Mouse (Mus musculus): ENCODE data around the gene Sh3rf3.
A peak's percentile ranks its signal among the peaks of the same experiment; 100 is the strongest.

Sh3rf3 gene

GRCm38 (mm10) chr10:59106644-59107043 lies 293.5 kb downstream of the Sh3rf3 start:
- no peak for DNase-seq (ENCODE audit: low spot score)

- peak; percentile 69 for DNase-seq (ENCODE audit: low spot score)
Observed at GRCm38 (mm10) chr10:59109015-59109414, 295.9 kb downstream of the Sh3rf3 start.

DNA sequence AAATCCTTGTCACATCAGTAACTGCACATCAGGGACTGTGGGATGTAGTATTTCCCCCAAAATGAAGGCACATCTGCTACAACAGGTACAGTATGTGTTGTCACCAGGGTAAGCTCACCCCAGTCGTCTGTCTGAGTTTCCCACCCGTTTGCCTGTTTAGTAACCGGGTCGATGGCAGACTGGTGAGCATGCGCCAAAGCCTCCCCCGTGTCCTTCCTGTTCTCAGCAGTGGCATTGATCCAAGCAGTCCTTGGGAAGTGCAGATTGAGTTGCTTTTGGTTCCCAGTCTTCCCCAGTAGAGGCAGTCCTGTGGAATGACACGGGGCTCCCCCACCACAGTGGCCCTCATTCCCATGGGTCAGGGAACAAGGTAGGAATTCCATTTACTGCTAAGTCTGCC lies 297.2 kb downstream of the Sh3rf3 start:
- DNase-seq (ENCODE audit: low spot score) = no peak

DNA sequence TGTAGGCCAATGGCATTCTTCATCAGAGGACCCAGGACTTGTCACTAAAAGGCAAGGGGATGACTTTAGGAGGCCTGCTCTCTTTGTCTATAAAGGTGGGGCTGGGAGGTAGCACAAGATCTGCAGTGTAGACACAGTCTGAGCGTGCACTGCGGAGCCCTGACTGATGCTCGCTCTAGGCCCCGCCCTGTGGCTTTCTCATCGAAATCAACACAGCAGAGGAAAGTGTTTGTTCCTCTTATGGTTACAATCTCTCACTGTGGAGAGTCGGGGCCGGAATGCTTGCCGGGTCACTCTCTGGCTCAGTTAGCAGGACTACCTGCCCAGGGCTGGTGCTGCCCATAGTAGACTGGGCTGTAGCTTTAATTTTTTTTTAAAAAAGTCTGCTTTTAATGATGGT lies 299.6 kb downstream of the Sh3rf3 start:
- DNase-seq (ENCODE audit: low spot score) = no peak

DNA sequence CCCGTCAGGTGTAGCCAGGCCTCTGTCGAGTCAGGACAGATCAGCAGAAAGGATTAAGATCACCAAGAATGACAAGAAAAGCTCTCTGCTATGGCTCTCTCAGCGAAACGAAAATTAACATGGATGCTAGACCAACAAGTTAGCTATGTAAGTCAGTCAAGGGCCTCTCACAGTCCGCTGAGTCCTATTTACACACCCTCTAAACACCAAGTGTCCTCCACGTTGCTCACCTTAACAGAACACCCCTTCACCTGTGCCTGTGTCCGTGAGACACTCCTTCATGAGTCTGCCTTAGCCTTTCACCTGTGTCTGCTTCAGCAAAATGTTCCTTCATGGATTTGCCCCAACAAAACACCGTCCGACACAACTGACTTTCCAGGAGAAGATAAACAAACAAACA lies 300.2 kb downstream of the Sh3rf3 start:
- no peak for DNase-seq (ENCODE audit: low spot score)

- DNase-seq (ENCODE audit: low spot score) = no peak
Observed at GRCm38 (mm10) chr10:59114535-59115291, 301.6 kb downstream of the Sh3rf3 start.

DNA sequence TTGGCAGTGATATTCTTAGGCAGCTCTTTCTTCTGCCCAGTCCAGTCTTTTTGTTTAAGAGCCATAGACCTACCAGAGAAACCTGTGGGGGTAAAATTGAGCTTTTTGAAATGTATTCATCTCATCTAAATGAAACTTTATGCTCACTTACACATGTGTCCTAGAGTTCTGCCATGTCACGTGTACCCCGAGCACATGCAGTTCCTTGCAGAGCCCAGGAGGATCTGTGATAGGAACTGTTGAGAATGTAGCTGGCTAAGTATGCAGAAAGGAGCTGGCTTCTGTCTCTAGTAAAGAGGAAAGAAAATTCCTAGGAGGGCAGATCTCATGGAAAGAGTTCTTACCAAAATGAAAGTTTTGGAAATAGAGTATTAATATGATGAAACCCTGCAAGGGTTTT lies 302.5 kb downstream of the Sh3rf3 start:
- DNase-seq (ENCODE audit: low spot score) = no peak

- no peak for DNase-seq (ENCODE audit: low spot score)
Observed at GRCm38 (mm10) chr10:59116331-59116730, 303.2 kb downstream of the Sh3rf3 start.

DNA sequence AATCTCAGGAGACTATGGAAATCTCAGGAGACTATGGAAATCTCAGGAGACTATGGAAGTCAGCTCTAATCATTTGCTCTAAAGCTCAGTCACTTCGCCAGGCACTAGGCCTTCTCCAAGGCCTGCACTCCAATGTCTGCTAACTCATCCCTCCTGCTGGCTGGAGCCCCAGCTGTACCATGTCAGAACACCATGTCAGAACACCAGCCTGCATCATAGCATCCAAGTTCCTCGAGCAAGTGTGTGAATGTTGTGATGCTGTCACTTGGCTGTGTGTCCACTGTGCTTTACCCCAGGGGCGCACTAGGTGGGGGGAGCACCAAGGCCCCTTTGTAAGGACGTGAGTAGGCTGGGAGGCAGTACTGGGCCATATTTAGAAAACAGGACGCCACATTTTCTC lies 304.4 kb downstream of the Sh3rf3 start:
- DNase-seq (ENCODE audit: low spot score) = no peak

DNA sequence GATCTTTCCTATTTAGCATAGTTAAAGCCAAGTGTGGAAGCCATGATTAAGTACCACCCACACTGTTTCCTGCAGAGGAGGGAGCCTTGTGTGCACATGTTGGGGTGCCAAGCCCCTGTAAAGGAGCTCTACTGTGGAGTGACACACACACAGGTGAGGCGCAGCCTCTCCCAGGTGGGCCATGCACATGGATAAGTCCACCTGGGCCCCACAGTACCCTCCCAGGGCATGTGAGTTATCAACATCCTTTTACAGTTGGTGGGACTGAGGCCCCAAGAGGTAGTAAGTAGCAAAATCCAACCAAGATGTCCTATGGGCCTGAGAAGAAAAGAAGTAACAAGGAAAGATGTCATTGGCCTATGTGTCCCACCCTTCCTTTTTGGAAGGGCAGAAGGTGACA lies 305.8 kb downstream of the Sh3rf3 start:
- DNase-seq (ENCODE audit: low spot score) = no peak

GRCm38 (mm10) chr10:59119811-59120210 lies 306.7 kb downstream of the Sh3rf3 start:
- DNase-seq (ENCODE audit: low spot score) = no peak

DNA sequence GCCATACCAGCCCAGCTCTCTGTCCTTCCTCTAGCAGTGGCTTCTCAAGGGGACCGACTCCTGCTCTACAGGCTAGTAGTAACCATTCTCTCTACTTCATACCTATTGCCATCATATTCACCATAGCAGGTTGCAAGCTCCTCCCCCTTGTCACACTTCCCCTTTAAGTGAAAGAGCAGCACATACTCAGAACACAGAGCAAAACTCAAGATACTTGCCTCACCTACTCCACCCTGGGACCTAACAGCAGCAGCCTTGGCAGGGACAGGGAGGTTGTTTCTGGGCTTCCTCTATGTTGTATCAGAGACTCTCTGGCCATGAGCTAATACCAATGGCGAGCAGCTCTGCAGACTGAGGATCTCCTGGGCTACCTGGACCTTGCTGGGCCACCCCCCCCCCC lies 312.3 kb downstream of the Sh3rf3 start:
- no peak for DNase-seq (ENCODE audit: low spot score)

DNA sequence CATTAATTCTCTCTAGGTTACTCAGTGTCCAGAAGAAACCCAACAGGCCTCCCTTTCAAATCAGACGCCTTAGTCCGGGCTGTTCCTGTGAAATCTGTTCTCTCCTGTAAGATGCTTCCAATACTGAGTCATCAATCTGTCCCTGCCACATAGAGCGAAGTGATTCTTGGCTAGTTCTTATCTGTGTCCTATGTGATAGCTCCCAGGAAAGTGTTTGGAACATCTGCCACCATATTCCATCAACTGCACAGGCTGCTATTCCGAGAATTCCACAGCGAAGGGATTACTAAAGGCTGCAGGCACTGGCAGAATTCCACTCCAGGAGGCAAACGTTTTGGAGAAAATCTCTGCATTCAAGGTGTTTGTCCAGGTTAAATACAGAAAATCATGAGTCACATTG lies 314.5 kb downstream of the Sh3rf3 start:
- DNase-seq (ENCODE audit: low spot score) = no peak

DNA sequence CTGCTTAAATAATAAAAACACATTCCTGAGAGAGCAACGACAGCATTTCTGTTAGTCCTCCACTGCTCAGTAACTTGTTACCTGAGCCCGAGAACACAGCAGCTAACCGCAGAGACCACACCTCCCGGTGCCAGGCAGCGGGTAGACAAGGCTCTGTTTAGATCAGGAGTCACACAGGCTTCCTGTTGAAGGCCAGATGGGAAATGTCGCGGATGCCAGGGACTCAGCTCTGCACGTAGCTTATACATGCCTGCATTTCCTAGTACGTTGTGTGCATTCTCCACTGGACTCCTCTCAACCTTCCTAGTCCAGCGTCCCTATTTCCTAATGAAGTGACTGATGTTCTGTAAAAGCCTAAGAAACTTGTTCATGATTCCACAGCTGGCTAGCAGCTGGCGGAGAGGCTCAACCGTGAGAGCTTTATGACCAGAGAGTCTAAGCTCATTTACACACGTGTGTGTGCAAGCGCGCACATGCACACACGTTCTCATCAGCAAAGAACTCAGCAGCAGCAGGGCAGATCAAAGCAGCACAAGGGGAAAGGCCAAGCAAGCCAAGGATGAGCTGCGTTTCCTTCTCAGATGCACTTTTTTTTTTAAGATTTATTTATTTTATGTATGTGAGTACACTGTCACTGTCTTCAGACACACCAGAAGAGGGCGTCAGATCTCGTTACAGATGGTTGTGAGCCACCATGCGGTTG lies 318.9 kb downstream of the Sh3rf3 start:
- DNase-seq (ENCODE audit: low spot score) = no peak

DNA sequence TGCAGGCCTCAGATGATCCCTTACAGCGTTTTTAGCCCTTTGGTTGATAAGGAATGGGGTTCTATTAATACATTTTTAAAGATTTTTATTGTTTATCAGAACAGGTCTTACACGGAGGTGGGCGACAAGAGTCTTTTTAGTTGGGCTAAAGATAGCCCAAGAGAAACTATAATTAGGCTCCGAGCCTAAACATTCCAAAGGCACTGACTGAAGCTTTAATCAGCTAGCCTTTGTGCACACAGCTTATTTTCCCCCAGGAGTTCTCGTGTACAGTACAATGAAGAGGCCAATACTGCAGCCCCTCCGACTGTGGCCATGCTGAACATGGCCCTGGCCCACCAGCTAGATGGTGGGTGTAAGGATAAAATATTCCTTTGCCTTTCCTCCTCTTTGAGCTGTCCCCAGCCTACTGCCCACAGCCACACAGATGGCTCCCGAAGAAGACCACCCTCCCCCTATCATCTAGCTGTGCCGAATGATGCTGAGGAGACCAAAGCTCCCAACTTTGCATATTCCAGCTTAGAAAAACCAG lies 320.4 kb downstream of the Sh3rf3 start:
- no peak for DNase-seq (ENCODE audit: low spot score)

- peak; percentile 33 for DNase-seq (ENCODE audit: low spot score)
Observed at GRCm38 (mm10) chr10:59149956-59150383, 336.8 kb downstream of the Sh3rf3 start.

- DNase-seq (ENCODE audit: low spot score) = no peak
Observed at GRCm38 (mm10) chr10:59150938-59151657, 337.9 kb downstream of the Sh3rf3 start.

GRCm38 (mm10) chr10:59152544-59153081 lies 339.5 kb downstream of the Sh3rf3 start:
- DNase-seq (ENCODE audit: low spot score) = no peak

DNA sequence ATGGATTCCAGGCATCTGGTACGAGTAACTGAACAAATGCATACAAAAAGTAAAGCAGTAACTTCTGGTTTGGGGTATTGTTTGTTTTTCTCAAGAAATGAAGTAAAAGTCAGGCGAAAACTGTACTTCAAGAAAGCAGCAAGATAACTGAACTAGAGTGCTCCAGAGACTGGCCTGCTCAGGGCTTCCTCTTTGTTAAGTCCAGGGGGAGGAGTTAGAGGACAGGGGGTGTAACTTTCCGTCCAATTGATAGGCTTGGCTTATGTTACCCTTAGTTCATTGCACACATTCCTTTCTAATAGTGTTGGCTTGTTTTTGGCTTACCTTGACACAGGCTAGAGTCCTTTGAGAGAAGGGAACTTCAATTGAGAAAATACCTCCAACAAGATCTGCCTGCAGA lies 345.5 kb downstream of the Sh3rf3 start:
- DNase-seq (ENCODE audit: low spot score) = no peak

DNA sequence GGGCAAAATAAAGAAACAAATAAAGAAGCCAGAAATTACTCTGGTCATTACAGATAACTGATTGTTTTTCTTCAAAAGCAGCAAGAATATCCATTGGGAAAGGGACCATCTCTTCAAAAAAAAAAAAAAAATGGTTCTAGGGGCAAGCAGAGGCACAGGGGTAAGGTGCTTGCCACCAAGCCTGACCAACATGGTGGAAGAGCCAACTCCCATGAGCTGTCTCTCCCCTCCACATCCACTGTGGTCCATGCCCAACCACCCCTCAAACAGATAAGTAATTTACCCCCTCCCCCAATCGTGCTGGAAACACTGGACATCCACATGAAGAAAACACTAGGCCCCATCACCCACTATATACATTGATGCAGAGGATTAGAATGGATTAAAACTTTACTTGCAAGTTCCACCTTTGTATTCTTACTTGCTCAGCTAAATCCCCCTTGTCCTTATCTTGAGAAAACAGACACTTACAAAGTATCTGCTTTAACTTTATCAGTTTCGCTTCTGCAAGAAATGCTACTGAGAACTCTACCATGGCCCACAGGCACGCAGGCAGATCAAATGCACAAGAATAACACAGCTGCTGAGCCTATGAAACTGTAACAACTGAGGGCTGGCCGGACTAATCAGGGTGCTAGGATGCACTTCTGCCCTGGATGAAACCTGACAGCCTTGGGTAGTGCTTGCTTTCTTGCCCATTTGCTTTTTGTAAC lies 349.2 kb downstream of the Sh3rf3 start:
- DNase-seq (ENCODE audit: low spot score) = no peak

DNA sequence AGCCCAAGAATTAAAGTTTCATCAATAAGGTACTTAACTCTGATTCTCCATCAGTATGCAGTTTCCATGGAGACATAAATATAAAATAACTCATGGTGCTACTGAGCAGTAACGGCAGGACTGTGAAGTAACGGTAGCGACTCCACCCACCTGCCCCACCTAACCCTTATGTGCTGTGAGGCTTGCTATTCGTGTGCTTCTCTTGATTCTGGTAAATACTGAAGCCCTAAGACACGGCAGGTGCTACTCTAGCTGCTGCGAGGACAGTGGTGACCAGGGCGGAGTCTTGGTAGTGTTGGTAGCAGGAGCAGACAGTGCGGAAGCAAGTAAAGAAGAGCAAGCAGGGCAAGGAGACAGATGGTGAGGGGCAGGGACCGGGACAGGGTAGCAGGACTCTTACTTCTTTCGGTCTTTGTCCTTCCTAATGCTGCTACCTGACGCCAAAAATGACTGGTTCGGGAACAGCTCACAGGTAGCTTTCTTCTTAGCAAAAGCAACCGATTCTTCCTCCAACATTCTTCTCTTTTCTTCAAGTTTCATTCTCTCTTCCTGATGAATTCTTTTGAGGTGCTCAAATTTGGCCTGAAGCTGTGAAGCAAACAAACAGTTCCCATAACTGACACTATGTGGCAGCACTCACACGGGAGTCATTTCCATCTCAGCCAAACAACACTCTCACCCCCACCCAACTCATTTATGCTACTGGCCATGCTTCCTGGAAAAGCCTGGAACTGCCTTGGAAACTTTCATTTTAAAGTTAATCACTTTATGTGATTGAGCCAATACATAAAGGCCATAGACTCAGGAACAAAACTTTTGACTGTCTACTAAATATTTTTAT lies 353.2 kb downstream of the Sh3rf3 start:
- peak; percentile 26 for DNase-seq (ENCODE audit: low spot score)
